Mouse (Mus musculus): ENCODE data around the gene Pon1. TPM values are rescaled to one million over a fixed set of nuclear protein-coding genes. Genes with fewer than 3 reads are reported as not detected.

Gene Pon1
- polyA plus RNA-seq, 1 experiment from 2014 or later, result not detected

GRCm38 (mm10) chr6:5222080-5222479 is 28.3 kb upstream of the Pon1 start:
- no peak overlapping the region for H3K27ac ChIP-seq (replicated peaks; ENCODE audit: low read depth, low read length)
- DNase-seq (ENCODE audit: low spot score) (no peak), ATAC-seq (ENCODE audit: insufficient number of reproducible peaks, low FRiP score, low TSS enrichment, low read depth) (no peak)
- H3K36me3 ChIP-seq (ENCODE audit: control insufficient read depth, insufficient read depth, low read length), result no peaks in the 10 kb centered on the region
- no peaks in the 10 kb centered on the region for H3K27me3 ChIP-seq (ENCODE audit: control insufficient read depth, insufficient read depth, low read length)
- no peaks in the 10 kb centered on the region for H3K4me1 ChIP-seq (ENCODE audit: control insufficient read depth, insufficient read depth, low read length)
- no peak overlapping the region for H3K9ac ChIP-seq (ENCODE audit: low read length)
- no peak overlapping the region for H3K4me3 ChIP-seq (ENCODE audit: low read depth, low read length)
- H3K4me2 ChIP-seq (ENCODE audit: low read depth, severe bottlenecking), result no peak overlapping the region
- 73% methylated on average over 3 of the region's 3 CpGs for WGBS
- H3K9me3 ChIP-seq (ENCODE audit: control insufficient read depth, low read length), result no peaks in the 10 kb centered on the region

- Histone ChIP-seq H3K4me2 (ENCODE audit: low read depth, severe bottlenecking) (no peak overlapping the region), H3K27me3 (ENCODE audit: control insufficient read depth, insufficient read depth, low read length) (no peaks in the 10 kb centered on the region), H3K27ac (replicated peaks; ENCODE audit: low read depth, low read length) (no peak overlapping the region), H3K36me3 (ENCODE audit: control insufficient read depth, insufficient read depth, low read length) (no peaks in the 10 kb centered on the region), H3K4me1 (ENCODE audit: control insufficient read depth, insufficient read depth, low read length) (no peaks in the 10 kb centered on the region), H3K4me3 (ENCODE audit: low read depth, low read length) (no peak overlapping the region), H3K9ac (ENCODE audit: low read length) (no peak overlapping the region), H3K9me3 (ENCODE audit: control insufficient read depth, low read length) (no peaks in the 10 kb centered on the region)
- WGBS, result 92% methylated on average over 4 of the region's 4 CpGs
- DNase-seq (ENCODE audit: low spot score) (no peak), ATAC-seq (ENCODE audit: insufficient number of reproducible peaks, low FRiP score, low TSS enrichment, low read depth) (no peak)
These were observed 24.4 kb upstream of the Pon1 start for GRCm38 (mm10) chr6:5218190-5218589.

- H3K4me1 ChIP-seq (ENCODE audit: control insufficient read depth, insufficient read depth, low read length), result no peaks in the 10 kb centered on the region
- no peak overlapping the region for H3K4me3 ChIP-seq (ENCODE audit: low read depth, low read length)
- H3K9me3 ChIP-seq (ENCODE audit: control insufficient read depth, low read length), result no peaks in the 10 kb centered on the region
- H3K9ac ChIP-seq (ENCODE audit: low read length), result no peak overlapping the region
- no peaks in the 10 kb centered on the region for H3K27me3 ChIP-seq (ENCODE audit: control insufficient read depth, insufficient read depth, low read length)
- 62% methylated on average over 2 of the region's 2 CpGs for WGBS
- no peak for DNase-seq (ENCODE audit: low spot score)
- H3K27ac ChIP-seq (replicated peaks; ENCODE audit: low read depth, low read length), result no peak overlapping the region
- no peak overlapping the region for H3K4me2 ChIP-seq (ENCODE audit: low read depth, severe bottlenecking)
- H3K36me3 ChIP-seq (ENCODE audit: control insufficient read depth, insufficient read depth, low read length), result no peaks in the 10 kb centered on the region
- ATAC-seq (ENCODE audit: insufficient number of reproducible peaks, low FRiP score, low TSS enrichment, low read depth), result no peak
These were observed 14.1 kb upstream of the Pon1 start for GRCm38 (mm10) chr6:5207817-5208216.

GRCm38 (mm10) chr6:5199916-5200315 is 6.2 kb upstream of the Pon1 start:
- no peak for ATAC-seq (ENCODE audit: insufficient number of reproducible peaks, low FRiP score, low TSS enrichment, low read depth)

GRCm38 (mm10) chr6:5199376-5199905 is 5.7 kb upstream of the Pon1 start:
- H3K4me2 ChIP-seq (ENCODE audit: low read depth, severe bottlenecking), result no peak overlapping the region
- no peaks in the 10 kb centered on the region for H3K36me3 ChIP-seq (ENCODE audit: control insufficient read depth, insufficient read depth, low read length)
- WGBS, result 89% methylated on average over 8 of the region's 8 CpGs
- H3K4me3 ChIP-seq (ENCODE audit: low read depth, low read length), result no peak overlapping the region
- H3K27me3 ChIP-seq (ENCODE audit: control insufficient read depth, insufficient read depth, low read length), result no peaks in the 10 kb centered on the region
- H3K4me1 ChIP-seq (ENCODE audit: control insufficient read depth, insufficient read depth, low read length), result no peaks in the 10 kb centered on the region
- no peak overlapping the region for H3K9ac ChIP-seq (ENCODE audit: low read length)
- ATAC-seq (ENCODE audit: insufficient number of reproducible peaks, low FRiP score, low TSS enrichment, low read depth), result no peak
- no peaks in the 10 kb centered on the region; the same call in 1 of the 2 replicates for H3K9me3 ChIP-seq (ENCODE audit: control insufficient read depth, low read length)
- H3K27ac ChIP-seq (replicated peaks; ENCODE audit: low read depth, low read length), result no peak overlapping the region
- DNase-seq (ENCODE audit: low spot score), result no peak

More at GRCm38 (mm10) chr6:5199916-5200315, 6.2 kb upstream of the Pon1 start:
- Histone ChIP-seq H3K27me3 (ENCODE audit: control insufficient read depth, insufficient read depth, low read length) (no peaks in the 10 kb centered on the region), H3K4me1 (ENCODE audit: control insufficient read depth, insufficient read depth, low read length) (no peaks in the 10 kb centered on the region), H3K4me2 (ENCODE audit: low read depth, severe bottlenecking) (no peak overlapping the region), H3K36me3 (ENCODE audit: control insufficient read depth, insufficient read depth, low read length) (no peaks in the 10 kb centered on the region), H3K9ac (ENCODE audit: low read length) (no peak overlapping the region), H3K9me3 (ENCODE audit: control insufficient read depth, low read length) (no peaks in the 10 kb centered on the region; the same call in 1 of the 2 replicates), H3K27ac (replicated peaks; ENCODE audit: low read depth, low read length) (no peak overlapping the region), H3K4me3 (ENCODE audit: low read depth, low read length) (no peak overlapping the region)
- 88% methylated on average over 3 of the region's 3 CpGs for WGBS
- no peak for DNase-seq (ENCODE audit: low spot score)

- Histone ChIP-seq H3K9ac (ENCODE audit: low read length) (no peak overlapping the region), H3K4me3 (ENCODE audit: low read depth, low read length) (no peak overlapping the region), H3K4me1 (ENCODE audit: control insufficient read depth, insufficient read depth, low read length) (peaks cover 4% of the 10 kb centered on the region; the same call in 1 of the 2 replicates), H3K27me3 (ENCODE audit: control insufficient read depth, insufficient read depth, low read length) (no peaks in the 10 kb centered on the region), H3K36me3 (ENCODE audit: control insufficient read depth, insufficient read depth, low read length) (no peaks in the 10 kb centered on the region), H3K4me2 (ENCODE audit: low read depth, severe bottlenecking) (no peak overlapping the region), H3K9me3 (ENCODE audit: control insufficient read depth, low read length) (no peaks in the 10 kb centered on the region; the same call in 1 of the 2 replicates), H3K27ac (replicated peaks; ENCODE audit: low read depth, low read length) (no peak overlapping the region)
- no peak for DNase-seq (ENCODE audit: low spot score)
- no peak for ATAC-seq (ENCODE audit: insufficient number of reproducible peaks, low FRiP score, low TSS enrichment, low read depth)
- 93% methylated on average over 5 of the region's 5 CpGs for WGBS
These were observed 4.8 kb upstream of the Pon1 start for GRCm38 (mm10) chr6:5198590-5198989.

- Histone ChIP-seq H3K4me2 (ENCODE audit: low read depth, severe bottlenecking) (no peak overlapping the region), H3K4me3 (ENCODE audit: low read depth, low read length) (no peak overlapping the region), H3K9me3 (ENCODE audit: control insufficient read depth, low read length) (no peaks in the 10 kb centered on the region), H3K36me3 (ENCODE audit: control insufficient read depth, insufficient read depth, low read length) (no peaks in the 10 kb centered on the region), H3K27me3 (ENCODE audit: control insufficient read depth, insufficient read depth, low read length) (no peaks in the 10 kb centered on the region), H3K27ac (replicated peaks; ENCODE audit: low read depth, low read length) (no peak overlapping the region), H3K4me1 (ENCODE audit: control insufficient read depth, insufficient read depth, low read length) (peaks cover 9% of the 10 kb centered on the region; the same call in 1 of the 2 replicates), H3K9ac (ENCODE audit: low read length) (no peak overlapping the region)
- WGBS, result 88% methylated on average over 4 of the region's 4 CpGs
- DNase-seq (ENCODE audit: low spot score), result no peak
- ATAC-seq (ENCODE audit: insufficient number of reproducible peaks, low FRiP score, low TSS enrichment, low read depth), result no peak
These were observed 3.0 kb downstream of the Pon1 start for GRCm38 (mm10) chr6:5190761-5191160.

GRCm38 (mm10) chr6:5189507-5189906 is 4.2 kb downstream of the Pon1 start:
- 84% methylated on average over 4 of the region's 4 CpGs for WGBS
- no peak overlapping the region for H3K27ac ChIP-seq (replicated peaks; ENCODE audit: low read depth, low read length)
- H3K36me3 ChIP-seq (ENCODE audit: control insufficient read depth, insufficient read depth, low read length), result no peaks in the 10 kb centered on the region
- peaks cover 9% of the 10 kb centered on the region; the same call in 1 of the 2 replicates for H3K4me1 ChIP-seq (ENCODE audit: control insufficient read depth, insufficient read depth, low read length)
- H3K27me3 ChIP-seq (ENCODE audit: control insufficient read depth, insufficient read depth, low read length), result no peaks in the 10 kb centered on the region
- ATAC-seq (ENCODE audit: insufficient number of reproducible peaks, low FRiP score, low TSS enrichment, low read depth) (no peak), DNase-seq (ENCODE audit: low spot score) (no peak)
- no peak overlapping the region for H3K4me3 ChIP-seq (ENCODE audit: low read depth, low read length)
- no peak overlapping the region for H3K4me2 ChIP-seq (ENCODE audit: low read depth, severe bottlenecking)
- H3K9me3 ChIP-seq (ENCODE audit: control insufficient read depth, low read length), result no peaks in the 10 kb centered on the region
- no peak overlapping the region for H3K9ac ChIP-seq (ENCODE audit: low read length)

- H3K4me1 ChIP-seq (ENCODE audit: control insufficient read depth, insufficient read depth, low read length), result peaks cover 9% of the 10 kb centered on the region; the same call in 1 of the 2 replicates
- H3K9ac ChIP-seq (ENCODE audit: low read length), result no peak overlapping the region
- H3K27ac ChIP-seq (replicated peaks; ENCODE audit: low read depth, low read length), result no peak overlapping the region
- DNase-seq (ENCODE audit: low spot score) (no peak), ATAC-seq (ENCODE audit: insufficient number of reproducible peaks, low FRiP score, low TSS enrichment, low read depth) (no peak)
- WGBS, result 78% methylated on average over 6 of the region's 6 CpGs
- H3K4me3 ChIP-seq (ENCODE audit: low read depth, low read length), result no peak overlapping the region
- no peak overlapping the region for H3K4me2 ChIP-seq (ENCODE audit: low read depth, severe bottlenecking)
- no peaks in the 10 kb centered on the region for H3K27me3 ChIP-seq (ENCODE audit: control insufficient read depth, insufficient read depth, low read length)
- H3K36me3 ChIP-seq (ENCODE audit: control insufficient read depth, insufficient read depth, low read length), result no peaks in the 10 kb centered on the region
- no peaks in the 10 kb centered on the region for H3K9me3 ChIP-seq (ENCODE audit: control insufficient read depth, low read length)
These were observed 4.8 kb downstream of the Pon1 start for GRCm38 (mm10) chr6:5188938-5189337.

Data from limb, embryonic 11.5 days (tissue).